Mouse (Mus musculus) embryonic facial prominence, embryonic 12.5 days (tissue): ENCODE data around the gene Cavin3. TPM values are rescaled to one million over a fixed set of nuclear protein-coding genes. Genes with fewer than 3 reads are reported as not detected.
"Not testable (repeated sequence)": the region's sequence is repeated elsewhere in the genome, so short reads cannot be mapped to it uniquely, and the experiment has no call there.

ENCODE experiments used
- ATAC-seq: fragments of 200-750 bp; cut with Nextera tagmentation; 2 replicates; pipeline ENCODE4 v1.8.0; 2017; ENCODE audit not compliant: insufficient number of reproducible peaks, insufficient read depth, low FRiP score, low TSS enrichment
- H3K27ac ChIP-seq: fragments of 300-500 bp; sonication (generic); 2 replicates; pipeline ENCODE4 v1.5.1; 2016; ENCODE audit warnings: mild to moderate bottlenecking
- H3K27me3 ChIP-seq: fragments of 300-500 bp; sonication (generic); 2 replicates; pipeline ENCODE4 v1.6.1; 2016; ENCODE audit warnings: mild to moderate bottlenecking, moderate library complexity
- H3K36me3 ChIP-seq: fragments of 300-500 bp; sonication (generic); 2 replicates; pipeline ENCODE4 v1.6.1; 2016; ENCODE audit warnings: mild to moderate bottlenecking
- H3K4me1 ChIP-seq: fragments of 300-500 bp; sonication (generic); 2 replicates; pipeline ENCODE4 v1.6.1; 2016
- H3K4me2 ChIP-seq: fragments of 300-500 bp; sonication (generic); replicated peaks from 2 replicates; pipeline ENCODE4 v1.6.1; 2016; ENCODE audit warnings: mild to moderate bottlenecking, moderate library complexity
- H3K4me3 ChIP-seq: fragments of 300-500 bp; sonication (generic); 2 replicates; pipeline ENCODE4 v1.5.1; 2016; ENCODE audit warnings: mild to moderate bottlenecking
- H3K9ac ChIP-seq: fragments of 300-500 bp; sonication (generic); 2 replicates; pipeline ENCODE4 v1.6.1; 2016; ENCODE audit warnings: mild to moderate bottlenecking, moderate library complexity
- H3K9me3 ChIP-seq: fragments of 300-500 bp; sonication (generic); 2 replicates; pipeline ENCODE4 v1.6.1; 2016; ENCODE audit warnings: mild to moderate bottlenecking, moderate library complexity
- WGBS: fragments of 180-500 bp; shearing (Covaris S2); methylation state at CpG from one replicate; pipeline ENCODE4 v1.1.7; 2016; 5-methylcytosine and 5-hydroxymethylcytosine counted together
- polyA plus RNA-seq: library from polyadenylated mRNA; unstranded; fragments of >200 nt; fragmentation: Nextera tagmentation; extraction: Ambion mirVana; gene quantifications from 2 replicates; pipeline ENCODE4 v1.2.1, GENCODE M21; 2016

Cavin3 gene
- polyA plus RNA-seq, 1 experiment from 2014 or later = 36.7 TPM

DNA sequence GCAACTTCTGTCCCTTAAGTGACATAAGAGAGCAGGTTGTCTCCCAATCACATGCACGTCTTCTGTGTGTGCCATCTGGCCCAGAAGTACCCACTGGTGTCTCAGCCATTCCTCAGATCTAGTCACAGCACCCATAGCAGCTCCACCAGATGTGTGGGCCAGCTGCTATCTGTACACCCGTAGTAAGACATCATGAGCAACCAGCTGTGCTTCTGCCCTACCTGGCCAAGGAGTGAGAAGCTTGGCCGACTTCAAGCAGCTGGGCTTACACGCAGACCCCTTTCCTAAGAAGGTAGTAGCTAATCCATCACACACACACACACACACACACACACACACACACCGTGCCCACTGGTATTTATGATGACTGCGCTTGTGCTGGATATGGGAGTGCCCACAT is 2.9 kb downstream of the Cavin3 start:
- Histone ChIP-seq H3K36me3 (no peaks in the 10 kb centered on the region), H3K27me3 (peaks cover 12% of the 10 kb centered on the region), H3K27ac (no peak overlapping the region), H3K4me3 (no peak overlapping the region), H3K9ac (no peak overlapping the region), H3K4me1 (peaks cover 10% of the 10 kb centered on the region; the same call in 1 of the 2 replicates), H3K4me2 (no peak overlapping the region), H3K9me3 (no peaks in the 10 kb centered on the region)
- WGBS = 90% methylated on average over 6 of the region's 6 CpGs
- ATAC-seq = no peak

DNA sequence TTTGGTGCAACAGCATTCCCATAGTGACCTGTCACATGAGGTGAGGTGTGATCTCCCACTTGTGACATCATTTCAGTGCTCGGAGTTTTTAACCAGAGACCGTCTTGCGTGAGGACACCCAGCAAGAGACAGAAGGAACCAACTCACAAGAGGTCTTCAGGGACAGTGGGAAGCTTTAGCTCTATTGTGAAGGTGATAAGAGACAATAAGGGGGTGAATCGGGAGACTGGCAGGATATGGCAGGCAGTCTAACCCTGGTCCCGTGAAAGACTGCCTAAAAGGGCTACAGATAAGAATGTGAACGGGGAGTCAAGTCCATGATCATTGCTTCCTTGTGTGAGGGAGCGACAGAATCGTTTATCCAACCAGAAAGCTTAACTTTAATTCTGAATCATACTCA is 3.8 kb downstream of the Cavin3 start:
- no peak overlapping the region for H3K4me3 ChIP-seq
- WGBS = 87% methylated on average over 8 of the region's 8 CpGs
- H3K36me3 ChIP-seq = no peaks in the 10 kb centered on the region
- ATAC-seq = no peak
- H3K4me2 ChIP-seq = no peak overlapping the region
- H3K27me3 ChIP-seq = peaks cover 12% of the 10 kb centered on the region
- no peak overlapping the region for H3K27ac ChIP-seq
- no peak overlapping the region for H3K9ac ChIP-seq
- no peaks in the 10 kb centered on the region for H3K9me3 ChIP-seq
- peaks cover 10% of the 10 kb centered on the region; the same call in 1 of the 2 replicates for H3K4me1 ChIP-seq

DNA sequence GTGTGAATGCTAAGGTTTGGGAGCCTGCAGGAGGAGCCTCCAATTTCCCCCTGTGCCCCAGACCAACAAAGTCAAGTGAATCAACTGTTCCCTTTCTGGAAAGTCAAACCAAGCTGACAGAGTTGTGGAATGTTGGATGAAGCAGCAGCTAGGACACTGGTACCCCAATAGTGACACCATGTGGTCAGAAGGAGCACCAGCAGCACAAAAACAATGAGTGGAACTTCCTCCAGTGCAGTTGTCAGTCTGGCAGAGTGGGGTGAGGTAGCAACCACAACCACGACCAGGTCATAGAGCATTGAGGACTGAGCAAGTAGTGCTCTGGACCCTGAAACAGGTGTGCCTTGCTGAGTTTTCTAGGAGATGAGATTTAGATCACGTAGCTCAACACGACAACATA is 4.3 kb downstream of the Cavin3 start:
- peaks cover 10% of the 10 kb centered on the region; the same call in 1 of the 2 replicates for H3K4me1 ChIP-seq
- H3K9ac ChIP-seq = no peak overlapping the region
- H3K36me3 ChIP-seq = no peaks in the 10 kb centered on the region
- 66% methylated on average over 3 of the region's 3 CpGs for WGBS
- H3K4me3 ChIP-seq = no peak overlapping the region
- H3K27me3 ChIP-seq = peaks cover 12% of the 10 kb centered on the region
- no peak overlapping the region for H3K4me2 ChIP-seq
- H3K9me3 ChIP-seq = no peaks in the 10 kb centered on the region
- H3K27ac ChIP-seq = no peak overlapping the region
- no peak for ATAC-seq

DNA sequence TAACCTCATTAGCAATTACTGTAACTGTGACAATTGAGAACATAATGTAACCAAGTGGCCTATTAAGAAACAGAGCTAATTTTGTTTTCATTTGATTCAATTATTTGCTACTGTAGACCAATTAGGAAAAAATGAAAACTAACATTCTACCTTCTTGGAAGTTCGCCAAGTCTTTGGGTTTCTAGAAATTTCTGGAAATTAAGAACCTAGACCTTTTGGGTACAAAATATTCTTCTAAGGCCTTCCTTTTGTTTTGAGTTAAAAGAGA is 4.7 kb downstream of the Cavin3 start:
- Histone ChIP-seq H3K4me2 (no peak overlapping the region), H3K27ac (no peak overlapping the region), H3K4me3 (no peak overlapping the region), H3K9me3 (no peaks in the 10 kb centered on the region), H3K27me3 (peaks cover 12% of the 10 kb centered on the region), H3K36me3 (no peaks in the 10 kb centered on the region), H3K9ac (no peak overlapping the region), H3K4me1 (peaks cover 10% of the 10 kb centered on the region; the same call in 1 of the 2 replicates)
- 95% methylated on average over 1 of the region's 1 CpGs for WGBS
- no peak for ATAC-seq

DNA sequence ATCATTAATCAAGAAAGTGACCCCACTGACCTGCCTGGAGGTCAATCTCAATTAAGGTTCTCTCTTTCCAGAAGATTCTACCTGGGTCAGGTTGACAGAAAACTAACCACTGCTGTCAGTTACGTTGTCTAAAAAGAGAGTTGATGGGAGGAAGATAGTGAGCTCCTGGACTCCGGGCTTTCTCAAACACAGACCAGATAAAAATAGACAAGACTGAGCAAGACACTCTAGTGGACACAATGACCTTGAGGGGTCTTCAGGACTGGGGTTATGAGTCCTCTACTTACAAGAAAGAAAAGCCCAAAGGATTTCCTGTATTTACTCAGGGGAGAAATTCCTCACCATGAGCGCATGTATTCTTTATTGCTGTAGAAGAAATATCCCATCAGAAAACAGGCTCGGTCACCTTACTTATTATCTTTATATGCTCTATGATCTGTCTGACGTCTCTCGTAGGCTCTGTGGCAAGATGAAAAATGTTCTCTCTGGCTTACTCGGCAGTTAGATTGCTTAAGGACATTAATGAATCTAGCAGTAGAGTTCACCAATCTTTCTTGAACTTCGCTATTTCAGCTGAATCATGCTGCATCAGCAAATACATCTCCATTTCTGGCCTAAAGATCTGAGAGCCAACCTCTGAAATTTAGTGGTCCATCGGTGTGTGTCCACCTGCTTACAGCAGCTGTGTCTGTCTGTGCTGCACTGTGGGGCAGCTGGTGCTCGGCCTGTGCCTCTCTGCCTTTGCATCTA is 5.2 kb downstream of the Cavin3 start:
- ATAC-seq = no peak
- Histone ChIP-seq H3K4me2 (no peak overlapping the region), H3K4me1 (0 out of 2 replicates have a peak, but pooled peaks cover 10% of the 10 kb centered on the region), H3K27me3 (peaks cover 12% of the 10 kb centered on the region), H3K4me3 (no peak overlapping the region), H3K9me3 (no peaks in the 10 kb centered on the region), H3K27ac (no peak overlapping the region), H3K9ac (no peak overlapping the region), H3K36me3 (no peaks in the 10 kb centered on the region)
- 84% methylated on average over 10 of the region's 10 CpGs for WGBS

DNA sequence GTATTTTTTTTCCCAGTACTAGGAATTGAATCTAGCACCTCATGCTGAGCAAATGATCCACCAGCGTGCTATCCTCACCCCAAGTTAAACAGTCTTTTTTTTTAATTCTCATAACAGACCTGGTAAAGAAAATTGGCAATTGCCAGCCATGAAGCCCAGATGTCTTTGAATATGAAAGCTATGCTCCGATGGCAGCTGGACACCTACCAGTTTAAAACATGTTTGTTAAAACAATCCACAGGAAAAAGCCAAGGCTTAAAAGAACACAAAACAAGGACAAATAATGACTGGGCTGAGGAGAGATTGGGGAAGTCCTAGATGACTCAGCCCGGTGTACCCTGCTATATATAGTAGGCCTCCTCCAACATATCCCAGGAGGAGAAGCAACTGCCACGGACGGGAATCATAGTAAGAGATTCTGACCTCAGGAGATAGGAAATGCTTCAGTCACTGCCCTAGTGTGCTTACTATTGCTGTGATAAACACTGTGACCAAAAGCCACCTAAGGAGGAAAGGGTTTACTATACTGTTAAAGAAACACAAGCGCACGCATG is 6.6 kb downstream of the Cavin3 start:
- no peaks in the 10 kb centered on the region for H3K36me3 ChIP-seq
- no peak overlapping the region for H3K4me2 ChIP-seq
- no peaks in the 10 kb centered on the region for H3K9me3 ChIP-seq
- no peak overlapping the region for H3K9ac ChIP-seq
- no peaks in the 10 kb centered on the region for H3K27me3 ChIP-seq
- 82% methylated on average over 7 of the region's 7 CpGs for WGBS
- no peak overlapping the region for H3K27ac ChIP-seq
- H3K4me3 ChIP-seq = no peak overlapping the region
- no peaks in the 10 kb centered on the region for H3K4me1 ChIP-seq
- ATAC-seq = no peak

DNA sequence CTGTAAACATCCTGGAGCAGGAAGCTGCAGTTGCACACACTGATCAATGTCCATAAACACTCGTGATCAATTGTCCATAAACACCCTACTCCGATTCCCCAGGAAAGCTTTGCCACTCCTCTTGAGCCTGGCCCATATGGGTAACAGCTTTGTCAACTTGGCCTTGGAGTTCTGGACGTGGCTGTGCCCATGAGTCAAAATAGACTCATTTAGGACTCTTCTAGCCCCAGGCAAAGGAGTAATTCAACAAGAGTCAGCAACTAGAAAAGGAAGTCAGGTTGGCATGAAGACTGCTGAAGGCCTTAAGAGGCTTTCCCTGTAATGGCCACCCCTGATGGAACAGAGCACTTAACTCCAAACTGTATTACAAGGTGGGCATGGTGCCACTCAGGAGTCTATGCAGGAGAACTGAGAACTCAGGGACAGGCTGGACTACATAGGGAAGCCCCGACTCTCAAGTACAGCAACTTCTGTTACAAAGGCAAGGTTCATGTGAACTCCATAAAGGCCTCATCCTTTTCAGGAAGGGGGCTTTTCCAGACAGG is 7.3 kb downstream of the Cavin3 start:
- Histone ChIP-seq H3K27me3 (no peaks in the 10 kb centered on the region), H3K9me3 (no peaks in the 10 kb centered on the region)
- ATAC-seq = no peak

DNA sequence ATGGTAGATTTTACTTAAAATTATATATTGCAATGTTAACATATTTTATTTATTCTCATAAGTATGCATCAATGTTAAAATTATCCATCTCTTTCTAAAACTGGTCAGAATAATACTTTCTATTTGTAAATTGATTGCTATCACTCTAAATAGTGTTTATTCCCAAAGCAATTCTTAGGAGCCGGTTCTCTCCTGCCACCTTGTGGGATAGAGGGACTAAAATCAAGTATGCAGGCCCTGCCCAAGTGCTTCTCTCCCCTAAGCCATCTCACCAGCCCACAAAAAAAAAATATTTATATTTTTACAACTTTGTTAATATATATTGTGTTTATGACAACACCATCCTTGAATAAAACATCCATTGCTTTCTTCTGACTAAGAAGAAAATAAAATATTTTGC is 9.5 kb downstream of the Cavin3 start:
- Histone ChIP-seq H3K4me3 (no peak overlapping the region), H3K27ac (no peak overlapping the region), H3K9ac (no peak overlapping the region), H3K4me1 (no peaks in the 10 kb centered on the region), H3K4me2 (no peak overlapping the region), H3K9me3 (no peaks in the 10 kb centered on the region), H3K36me3 (no peaks in the 10 kb centered on the region), H3K27me3 (no peaks in the 10 kb centered on the region)
- ATAC-seq = no peak
- 55% methylated on average over 1 of the region's 1 CpGs for WGBS

More for the DNA sequence above, 7.3 kb downstream of the Cavin3 start:
- no peak overlapping the region for H3K9ac ChIP-seq
- H3K27ac ChIP-seq = no peak overlapping the region
- H3K4me2 ChIP-seq = no peak overlapping the region
- H3K4me3 ChIP-seq = no peak overlapping the region
- H3K36me3 ChIP-seq = no peaks in the 10 kb centered on the region
- H3K4me1 ChIP-seq = no peaks in the 10 kb centered on the region
- 73% methylated on average over 4 of the region's 4 CpGs for WGBS

DNA sequence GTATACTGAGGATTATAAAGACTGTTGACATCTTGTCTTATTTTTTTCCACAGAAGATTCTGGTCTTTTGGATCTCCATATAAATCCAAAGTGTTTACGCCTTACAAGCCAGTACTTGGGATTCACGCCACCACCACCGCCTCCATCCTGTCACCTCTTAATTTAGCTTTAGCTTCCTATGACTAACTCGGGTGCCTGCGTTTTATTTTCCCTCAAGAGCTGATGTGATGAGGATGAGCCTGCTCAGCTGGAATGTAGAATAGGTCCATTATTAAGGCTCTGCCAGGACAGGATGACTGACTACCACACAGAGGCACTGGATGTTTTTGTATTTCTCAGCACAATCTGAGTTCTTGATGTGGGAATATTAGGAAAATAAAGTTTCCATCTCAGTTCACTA is 16.6 kb downstream of the Cavin3 start:
- not testable (repeated sequence) for H3K27ac ChIP-seq, H3K9me3 ChIP-seq, H3K27me3 ChIP-seq, H3K36me3 ChIP-seq, ATAC-seq, H3K9ac ChIP-seq, H3K4me2 ChIP-seq, H3K4me1 ChIP-seq, H3K4me3 ChIP-seq
- 79% methylated on average over 5 of the region's 5 CpGs for WGBS

DNA sequence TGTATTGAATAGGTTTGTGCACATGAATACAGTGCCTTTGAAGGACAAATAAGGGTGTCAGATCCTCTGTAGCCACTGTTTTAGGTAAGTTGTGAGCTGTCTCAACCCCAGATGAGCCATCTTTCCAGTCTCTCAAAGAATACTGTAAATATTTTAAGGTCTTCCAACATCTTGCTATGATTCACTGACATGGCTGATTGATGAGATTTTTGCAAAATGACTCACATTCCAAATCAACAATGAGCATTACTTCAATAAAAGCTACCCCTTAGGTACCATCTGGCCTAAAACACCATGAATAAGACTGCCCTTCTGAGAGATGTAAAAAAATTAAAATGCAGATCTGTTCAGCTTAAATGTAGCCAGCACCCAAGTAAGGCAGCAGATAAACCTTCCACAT is 23.6 kb downstream of the Cavin3 start:
- no peak overlapping the region for H3K27ac ChIP-seq
- H3K36me3 ChIP-seq = no peaks in the 10 kb centered on the region
- H3K4me2 ChIP-seq = no peak overlapping the region
- no peaks in the 10 kb centered on the region for H3K4me1 ChIP-seq
- no peak for ATAC-seq
- no peaks in the 10 kb centered on the region for H3K27me3 ChIP-seq
- no peaks in the 10 kb centered on the region for H3K9me3 ChIP-seq
- H3K9ac ChIP-seq = no peak overlapping the region
- H3K4me3 ChIP-seq = no peak overlapping the region

DNA sequence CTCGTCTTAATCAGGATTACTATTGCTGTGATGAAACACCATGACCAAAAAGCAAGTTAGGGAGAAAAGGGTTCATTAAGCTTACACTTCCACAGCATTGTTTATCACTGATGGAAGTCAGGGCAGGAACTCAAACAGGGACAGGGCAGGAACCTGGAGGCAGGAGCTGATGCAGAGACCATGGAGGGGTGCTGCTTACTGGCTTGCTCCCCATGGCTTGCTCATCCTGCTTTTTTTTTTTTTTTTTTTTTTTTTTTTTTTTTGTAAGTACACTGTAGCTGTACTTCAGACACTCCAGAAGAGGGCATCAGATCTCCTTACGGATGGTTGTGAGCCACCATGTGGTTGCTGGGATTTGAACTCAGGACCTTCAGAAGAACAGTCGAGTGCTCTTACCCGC is 28.8 kb downstream of the Cavin3 start:
- H3K27ac ChIP-seq, ATAC-seq, H3K27me3 ChIP-seq, H3K9ac ChIP-seq, H3K9me3 ChIP-seq, H3K4me2 ChIP-seq, H3K4me1 ChIP-seq, H3K4me3 ChIP-seq, H3K36me3 ChIP-seq: not testable (repeated sequence)
- 84% methylated on average over 4 of the region's 4 CpGs for WGBS

DNA sequence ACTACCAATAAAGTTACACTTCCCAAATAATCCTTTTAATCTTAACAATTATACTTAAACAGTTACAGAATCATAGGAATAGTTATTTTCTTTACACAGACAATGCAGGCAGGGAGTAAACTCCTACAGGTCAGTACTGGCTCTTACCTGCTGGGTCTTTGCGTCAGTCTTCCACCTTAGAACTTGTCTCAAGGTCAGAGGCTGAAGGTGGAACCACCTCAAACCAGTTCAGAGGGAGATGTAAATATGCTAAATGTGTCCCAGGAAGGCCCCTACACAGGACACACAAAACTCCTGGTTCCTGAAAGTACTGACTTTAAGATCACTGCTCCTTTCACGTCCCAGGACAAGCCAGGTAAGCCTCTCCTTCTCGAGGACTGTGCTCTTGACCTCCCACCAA is 37.0 kb downstream of the Cavin3 start:
- no peak overlapping the region for H3K27ac ChIP-seq
- 67% methylated on average over 3 of the region's 3 CpGs for WGBS
- no peaks in the 10 kb centered on the region for H3K9me3 ChIP-seq
- no peak overlapping the region for H3K4me3 ChIP-seq
- H3K4me1 ChIP-seq = no peaks in the 10 kb centered on the region
- H3K4me2 ChIP-seq = no peak overlapping the region
- H3K9ac ChIP-seq = no peak overlapping the region
- H3K27me3 ChIP-seq = no peaks in the 10 kb centered on the region
- H3K36me3 ChIP-seq = no peaks in the 10 kb centered on the region
- ATAC-seq = no peak
